Mouse (Mus musculus) spleen, adult 2 months (tissue): Measurements from ENCODE around the gene Dppa3. TPM values are rescaled to one million over a fixed set of nuclear protein-coding genes. Genes with fewer than 3 reads are reported as not detected.

Experiments used
- DNase-seq, 2 experiments: peaks; one replicate each; pipeline versions ENCODE4 v3.0.0 to v3.0.0-alpha.2; 2012 to 2021; ENCODE audit warnings: low spot score in 2 of 2, low read depth in 1 of 2
- H3K27ac ChIP-seq: fragments of 200-500 bp; 2 replicates; pipeline ENCODE4 v1.5.1; 2012; ENCODE audit warnings: low read length, inconsistent platforms; ENCODE audit not compliant: insufficient read depth
- H3K27me3 ChIP-seq: fragments of 200-500 bp; 2 replicates; pipeline ENCODE4 v1.6.1; 2012; ENCODE audit warnings: mild to moderate bottlenecking, moderate library complexity, low read length, inconsistent platforms; ENCODE audit not compliant: control insufficient read depth, insufficient read depth
- H3K36me3 ChIP-seq: fragments of 200-500 bp; 2 replicates; pipeline ENCODE4 v1.6.1; 2012; ENCODE audit warnings: mild to moderate bottlenecking, low read length, inconsistent platforms; ENCODE audit not compliant: control insufficient read depth, insufficient read depth
- H3K4me1 ChIP-seq: fragments of 200-500 bp; 2 replicates; pipeline ENCODE4 v1.6.1; 2011; ENCODE audit warnings: inconsistent platforms; ENCODE audit not compliant: control insufficient read depth, insufficient read depth, insufficient read length
- H3K4me3 ChIP-seq: fragments of 200-500 bp; 2 replicates; pipeline ENCODE4 v1.5.1; 2011; ENCODE audit warnings: mild to moderate bottlenecking, inconsistent platforms; ENCODE audit not compliant: insufficient read depth, insufficient read length; ENCODE audit errors: extremely low read depth
- CTCF ChIP-seq: fragments of 200-500 bp; IDR thresholded peaks from 2 replicates; pipeline ENCODE4 v1.5.1; 2011; ENCODE audit warnings: mild to moderate bottlenecking, inconsistent platforms; ENCODE audit not compliant: insufficient read depth, insufficient read length, insufficient replicate concordance; ENCODE audit errors: extremely low read depth
- POLR2A ChIP-seq: fragments of 200-500 bp; IDR thresholded peaks from 2 replicates; pipeline ENCODE4 v1.6.1; 2011; ENCODE audit warnings: low read depth, low read length, inconsistent platforms
- WGBS: fragments of 180-500 bp; shearing (Covaris S2); methylation state at CpG from one replicate; pipeline ENCODE4 v1.1.7; 2018; 5-methylcytosine and 5-hydroxymethylcytosine counted together
- polyA plus RNA-seq: library from polyadenylated mRNA; depleted of rRNA; stranded (reverse); fragments of >200 nt; gene quantifications from 2 replicates; pipeline ENCODE4 v1.2.3, GENCODE M21; 2012; rRNA removed

The Dppa3 gene
- polyA plus RNA-seq: not detected in 2 replicates

DNA sequence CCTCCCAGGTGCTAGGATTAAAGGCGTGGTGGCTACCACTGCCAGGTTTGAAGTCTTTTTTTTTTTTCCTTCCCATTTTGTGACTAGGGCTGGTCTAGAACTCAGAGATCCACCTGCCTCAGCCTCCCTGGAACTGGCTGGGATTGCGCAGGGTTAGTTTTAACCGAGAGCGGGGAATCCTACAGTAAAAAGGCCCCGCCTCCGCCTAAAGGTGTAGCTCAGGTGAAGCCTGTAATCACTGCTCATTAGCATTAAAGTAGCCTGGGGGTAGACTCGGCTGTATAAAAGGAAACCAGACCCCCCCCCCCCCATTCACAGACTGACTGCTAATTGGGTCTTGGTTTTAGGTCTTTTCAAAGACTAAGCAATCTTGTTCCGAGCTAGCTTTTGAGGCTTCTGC is at the start of gene Dppa3:
TSS of gene Dppa3 (plus strand) at position 301 of the 400 bp plus-strand sequence.
- Histone ChIP-seq H3K4me1 (no peaks in the 10 kb centered on the region), H3K27me3 (no peaks in the 10 kb centered on the region), H3K27ac (no peak within 1 kb of the TSS), H3K36me3 (no peaks in the 10 kb centered on the region), H3K4me3 (no peak within 1 kb of the TSS)
- DNase-seq: no peak
- WGBS: 87% methylated on average over 8 of the region's 8 CpGs
- TF ChIP-seq POLR2A: no peak
- TF ChIP-seq CTCF: no peak

DNA sequence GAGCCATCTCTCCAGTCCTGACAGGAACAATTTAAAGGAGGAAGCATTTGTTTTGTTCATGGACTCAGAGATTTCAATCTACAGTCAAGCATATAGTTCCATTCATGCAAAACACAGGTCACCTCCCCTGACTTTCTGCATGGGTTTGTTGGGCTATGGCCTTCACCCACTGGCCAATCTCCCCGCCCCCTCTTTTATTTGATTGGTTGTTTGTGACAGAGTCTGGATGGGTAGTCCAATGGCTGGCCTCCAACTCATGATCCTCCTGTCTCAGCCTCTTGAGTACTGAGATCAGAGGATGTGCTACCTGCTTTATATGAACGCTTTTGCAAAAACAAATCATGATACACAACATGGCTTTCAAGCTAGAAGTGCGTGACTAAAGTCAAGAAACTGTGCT is 49.2 kb upstream of the Dppa3 start:
- Histone ChIP-seq H3K27ac (no peak overlapping the region), H3K4me1 (no peaks in the 10 kb centered on the region; the same call in 1 of the 2 replicates), H3K36me3 (peaks cover 14% of the 10 kb centered on the region), H3K27me3 (no peaks in the 10 kb centered on the region), H3K4me3 (no peak overlapping the region)
- WGBS: 94% methylated on average over 3 of the region's 3 CpGs
- no peak for DNase-seq
- TF ChIP-seq POLR2A (no peak), CTCF (no peak)

DNA sequence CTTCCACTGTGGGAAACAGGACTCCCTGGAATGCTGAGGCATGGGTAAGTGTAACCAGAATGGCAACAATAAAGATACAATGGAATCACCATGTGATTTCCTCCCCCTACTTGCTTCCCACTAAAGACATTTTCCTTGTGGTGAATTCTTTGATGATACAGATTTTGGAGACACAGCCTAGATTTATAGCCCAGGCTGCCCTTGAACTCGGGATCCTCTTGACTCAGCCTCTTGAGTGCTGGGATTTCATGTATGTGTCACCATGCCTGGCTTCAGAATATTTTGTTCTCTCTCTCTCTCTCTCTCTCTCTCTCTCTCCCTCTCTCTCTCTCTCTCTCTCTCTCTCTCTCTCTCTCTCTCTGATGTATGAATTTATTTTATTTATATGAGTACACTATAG is 47.1 kb upstream of the Dppa3 start:
- H3K4me3 ChIP-seq: no peak overlapping the region
- no peak for DNase-seq
- WGBS: 86% methylated on average over 1 of the region's 1 CpGs
- H3K4me1 ChIP-seq: no peaks in the 10 kb centered on the region
- no peak for TF ChIP-seq POLR2A
- TF ChIP-seq CTCF: no peak
- no peaks in the 10 kb centered on the region for H3K27me3 ChIP-seq
- H3K36me3 ChIP-seq: peaks cover 14% of the 10 kb centered on the region
- H3K27ac ChIP-seq: no peak overlapping the region

DNA sequence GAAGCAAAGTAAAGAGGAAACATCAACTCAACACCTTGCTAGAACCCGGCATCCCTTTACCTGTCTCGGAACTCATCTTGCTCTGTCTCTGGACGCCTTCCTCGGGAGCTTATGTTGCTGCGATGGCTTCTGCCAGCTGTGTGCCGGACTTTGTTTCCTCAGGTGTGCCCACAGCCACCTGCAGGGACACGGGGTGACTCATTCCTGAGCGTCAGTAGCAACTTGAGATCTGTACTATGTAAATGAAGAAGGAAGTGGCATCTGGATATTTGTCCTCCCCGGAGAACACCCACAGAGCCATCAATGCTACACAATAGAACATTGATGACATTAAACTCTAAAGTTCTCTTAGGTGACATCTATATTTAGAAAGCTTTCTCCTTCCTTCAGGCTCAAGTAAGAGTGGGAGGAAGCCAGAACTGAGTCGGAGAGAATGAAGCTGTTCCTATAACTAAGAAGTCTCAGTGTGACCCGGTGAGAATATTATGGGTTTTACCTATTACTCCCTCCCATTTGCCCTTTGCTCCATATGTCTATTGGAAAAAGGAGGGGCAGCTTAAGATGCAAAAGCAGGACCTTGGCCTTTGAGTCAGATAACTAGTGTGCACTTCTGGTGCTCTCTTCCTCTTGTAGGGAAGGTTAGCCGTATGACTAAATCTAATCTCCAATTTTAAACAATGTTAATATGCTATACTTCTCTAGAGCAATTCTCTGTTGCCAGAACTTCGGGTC is 35.0 kb upstream of the Dppa3 start:
- Histone ChIP-seq H3K27ac (no peak overlapping the region), H3K27me3 (no peaks in the 10 kb centered on the region), H3K36me3 (peaks cover 24% of the 10 kb centered on the region), H3K4me3 (no peak overlapping the region), H3K4me1 (no peaks in the 10 kb centered on the region)
- DNase-seq: no peak
- TF ChIP-seq POLR2A (no peak), CTCF (no peak)
- WGBS: 88% methylated on average over 13 of the region's 13 CpGs

DNA sequence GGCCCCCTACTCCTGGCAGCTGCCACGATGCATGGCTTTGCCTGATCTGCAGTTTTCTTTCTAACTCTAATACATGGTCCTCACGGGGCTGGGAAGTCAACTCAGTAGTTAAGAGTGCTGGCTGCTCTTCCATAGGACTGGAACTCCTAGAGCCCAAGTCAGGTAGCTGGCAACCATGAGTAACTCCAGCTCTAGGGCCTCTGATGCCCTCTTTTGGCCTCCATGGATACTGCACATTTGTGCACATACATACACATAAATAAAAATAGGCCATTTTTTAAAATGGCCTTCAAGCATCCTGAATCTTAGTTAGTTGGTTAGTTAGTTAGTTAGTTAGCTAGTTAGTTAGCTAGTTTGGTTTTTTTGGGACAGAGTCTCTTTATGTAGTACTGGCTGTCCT is 33.3 kb upstream of the Dppa3 start:
- Histone ChIP-seq H3K27ac (no peak overlapping the region), H3K36me3 (peaks cover 20% of the 10 kb centered on the region)

DNA sequence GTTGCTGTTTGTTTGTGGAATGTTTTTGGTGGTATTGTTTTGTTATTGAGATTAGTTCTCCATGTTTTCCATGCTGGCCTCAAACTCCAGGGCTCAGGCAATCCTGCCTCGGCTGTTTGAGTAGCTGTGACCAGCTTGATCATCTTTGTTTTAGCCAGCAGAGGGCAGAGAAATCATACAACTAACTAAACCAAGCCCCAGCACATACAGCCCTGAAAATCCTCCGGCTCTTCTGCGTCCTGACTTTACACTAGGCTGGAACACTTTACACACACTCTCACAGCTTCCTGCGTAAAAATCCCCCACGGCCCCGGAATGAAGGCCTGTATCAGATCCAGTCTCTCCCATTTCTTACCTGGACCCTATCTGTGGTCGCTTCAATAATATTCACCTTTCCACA is 30.6 kb upstream of the Dppa3 start:
- 54% methylated on average over 7 of the region's 7 CpGs for WGBS
- Histone ChIP-seq H3K36me3 (peaks cover 13% of the 10 kb centered on the region), H3K4me3 (no peak overlapping the region), H3K4me1 (peaks cover 7% of the 10 kb centered on the region; the same call in 1 of the 2 replicates), H3K27ac (no peak overlapping the region), H3K27me3 (no peaks in the 10 kb centered on the region)
- TF ChIP-seq POLR2A (no peak), CTCF (no peak)
- DNase-seq: no peak

More for the DNA sequence above, 33.3 kb upstream of the Dppa3 start:
- Histone ChIP-seq H3K27me3 (no peaks in the 10 kb centered on the region), H3K4me1 (no peaks in the 10 kb centered on the region; the same call in 1 of the 2 replicates), H3K4me3 (no peak overlapping the region)
- TF ChIP-seq CTCF: no peak
- TF ChIP-seq POLR2A: no peak
- WGBS: 94% methylated on average over 2 of the region's 2 CpGs
- no peak for DNase-seq

DNA sequence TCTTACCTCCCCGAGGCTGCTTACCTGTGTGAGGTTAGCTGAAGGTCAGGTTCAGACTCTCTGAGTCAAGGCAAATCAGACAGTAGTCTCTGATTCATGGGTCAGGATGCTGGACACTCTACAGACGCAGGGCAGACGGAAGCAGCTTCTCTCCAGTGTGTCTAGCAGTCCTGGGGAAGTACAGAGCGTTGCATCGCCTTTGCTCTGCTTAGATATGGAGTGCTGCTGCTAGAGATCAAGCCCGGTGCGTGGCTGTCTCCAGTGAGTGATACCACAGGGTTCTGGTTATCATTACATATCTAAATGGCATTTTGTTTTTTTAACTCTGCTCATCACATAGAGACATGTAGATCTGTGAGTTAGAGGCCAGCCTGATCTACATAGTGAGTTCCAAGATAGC is 29.6 kb upstream of the Dppa3 start:
- Histone ChIP-seq H3K36me3 (peaks cover 10% of the 10 kb centered on the region), H3K27ac (no peak overlapping the region), H3K27me3 (no peaks in the 10 kb centered on the region), H3K4me1 (peaks cover 9% of the 10 kb centered on the region; the same call in 1 of the 2 replicates), H3K4me3 (no peak overlapping the region)
- TF ChIP-seq POLR2A (no peak), CTCF (no peak)
- 89% methylated on average over 7 of the region's 7 CpGs for WGBS
- no peak for DNase-seq
